Mouse (Mus musculus): ENCODE data around the gene Faf1.

- no peak for TF ChIP-seq FLI1 (IDR thresholded peaks at IDR 0.05; ENCODE audit: low read length)
- TF ChIP-seq GATA1 (IDR thresholded peaks at IDR 0.05; ENCODE audit: borderline replicate concordance, low read length): no peak
Measured at GRCm38 (mm10) chr4:109631029-109631428, 45.4 kb upstream of the Faf1 start.

All from megakaryocyte, embryonic 14.5 days (primary cell).